Mouse (Mus musculus): ENCODE data around the gene Gm45521.

Gm45521 gene

DNA sequence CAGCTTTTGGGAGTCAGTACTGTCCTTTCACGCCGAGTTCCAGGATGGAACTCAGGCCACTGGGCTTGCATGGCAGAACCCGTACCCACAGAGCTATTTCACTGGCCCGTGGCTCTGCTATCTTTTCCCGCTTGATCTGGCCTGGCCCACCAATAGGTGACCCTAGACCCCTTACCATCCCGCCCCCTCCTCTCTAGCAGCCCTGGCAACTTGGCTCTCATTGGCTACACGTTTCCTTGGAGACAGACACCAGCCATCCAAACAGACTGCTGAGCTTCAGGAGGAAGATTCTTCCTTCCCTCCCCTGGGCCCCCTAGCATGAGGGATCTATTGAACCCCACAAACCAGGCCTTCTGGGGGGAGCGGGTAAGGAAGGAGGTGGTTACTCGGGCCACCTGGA, at the start of gene Gm45521:
Gene Gm45521, plus strand, starts transcription at position 240 of the 400 bp plus-strand sequence.
- no peak for DNase-seq

- no peak for DNase-seq
These were observed 47.6 kb upstream of the Gm45521 start for GRCm38 (mm10) chr14:7909472-7909871.

DNA sequence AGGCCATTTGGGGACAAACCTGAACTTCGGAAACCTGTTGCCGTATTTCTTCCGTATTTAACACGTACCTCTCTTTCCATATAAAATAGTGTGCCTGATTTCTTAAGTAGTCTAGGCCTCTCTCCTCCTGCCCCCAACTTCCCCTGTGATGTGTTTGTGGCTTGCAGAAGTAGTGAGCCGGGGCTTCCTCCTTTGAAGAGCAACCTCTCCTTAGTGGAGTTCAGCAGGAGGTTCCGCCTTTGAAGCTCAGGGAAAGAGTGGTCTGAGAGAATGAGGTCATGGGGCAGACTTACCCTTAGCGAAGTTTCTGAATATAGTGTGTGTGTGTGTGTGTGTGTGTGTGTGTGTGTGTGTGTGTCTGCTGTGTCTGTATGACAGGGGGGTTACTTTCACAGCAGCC, 43.2 kb upstream of the Gm45521 start:
- DNase-seq, result peak; percentile 41

GRCm38 (mm10) chr14:7914461-7914860, 42.6 kb upstream of the Gm45521 start:
- no peak for DNase-seq

DNA sequence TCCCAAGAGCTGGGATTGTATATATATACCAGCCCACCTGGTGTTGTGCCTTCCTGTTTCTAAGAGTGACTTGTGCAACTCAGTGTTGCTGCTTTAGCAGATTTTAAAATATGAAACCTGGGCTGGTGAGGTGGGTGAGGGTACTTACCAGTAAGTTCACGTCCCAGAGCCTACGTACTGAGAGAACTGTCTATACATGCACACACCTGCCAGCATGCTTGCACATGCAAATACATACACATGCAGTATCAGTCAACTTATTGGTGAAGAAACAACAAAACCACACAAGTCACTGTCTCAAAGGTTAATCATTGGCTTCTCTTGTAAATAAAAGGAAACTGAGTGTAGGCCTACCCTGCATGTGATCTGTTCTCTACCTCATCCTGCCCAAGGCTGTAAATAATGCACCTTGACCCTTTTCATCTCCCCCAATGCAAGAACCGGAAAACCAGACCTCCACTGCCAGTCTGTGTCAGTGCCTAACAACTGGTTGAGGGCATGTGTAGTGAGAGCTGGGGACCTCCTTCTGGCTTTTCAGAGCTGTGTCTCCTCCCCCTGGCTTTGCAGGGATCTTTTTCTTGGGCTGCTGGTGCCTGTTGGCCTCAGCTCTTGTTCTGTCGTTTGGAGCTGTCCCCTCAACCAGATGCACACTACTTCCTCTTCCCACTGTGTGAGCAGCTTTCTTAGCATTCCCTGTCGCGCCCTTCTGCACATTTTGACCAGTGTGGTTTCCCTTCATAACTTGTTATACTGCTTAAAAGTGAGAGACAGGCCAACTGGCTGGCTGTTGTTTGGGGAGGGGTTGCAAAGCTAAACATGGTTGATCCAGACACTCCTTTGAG, 38.7 kb upstream of the Gm45521 start:
- DNase-seq, result no peak

DNA sequence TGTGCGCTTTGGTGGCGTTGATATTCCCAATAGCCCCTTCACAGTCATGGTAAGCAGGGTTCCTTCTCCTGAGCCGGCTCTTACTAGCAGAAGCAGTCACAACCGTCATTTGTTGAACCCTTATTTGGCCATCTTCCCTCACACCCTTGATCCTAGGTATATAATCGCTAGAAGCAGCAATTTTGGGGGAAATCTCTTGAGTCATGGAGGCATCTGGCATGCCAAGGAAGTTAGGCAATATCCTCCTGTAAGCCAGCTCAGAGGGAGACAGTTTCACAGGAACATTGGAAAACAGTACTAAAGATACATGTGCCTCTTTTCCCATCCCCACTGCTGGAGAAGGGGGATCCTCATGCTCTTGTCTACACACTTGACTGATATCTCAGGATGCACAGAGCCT, 37.8 kb upstream of the Gm45521 start:
- no peak for DNase-seq

- peak; percentile 65 for DNase-seq
These were observed 37.2 kb upstream of the Gm45521 start for GRCm38 (mm10) chr14:7919921-7920320.

- no peak for DNase-seq
These were observed 35.6 kb upstream of the Gm45521 start for GRCm38 (mm10) chr14:7921459-7921858.

GRCm38 (mm10) chr14:7923635-7924034, 33.5 kb upstream of the Gm45521 start:
- no peak for DNase-seq

- no peak for DNase-seq
These were observed 28.7 kb upstream of the Gm45521 start for GRCm38 (mm10) chr14:7928362-7928761.

- DNase-seq, result no peak
These were observed 28.1 kb upstream of the Gm45521 start for GRCm38 (mm10) chr14:7929029-7929428.

GRCm38 (mm10) chr14:7932151-7932550, 24.9 kb upstream of the Gm45521 start:
- DNase-seq, result no peak

DNA sequence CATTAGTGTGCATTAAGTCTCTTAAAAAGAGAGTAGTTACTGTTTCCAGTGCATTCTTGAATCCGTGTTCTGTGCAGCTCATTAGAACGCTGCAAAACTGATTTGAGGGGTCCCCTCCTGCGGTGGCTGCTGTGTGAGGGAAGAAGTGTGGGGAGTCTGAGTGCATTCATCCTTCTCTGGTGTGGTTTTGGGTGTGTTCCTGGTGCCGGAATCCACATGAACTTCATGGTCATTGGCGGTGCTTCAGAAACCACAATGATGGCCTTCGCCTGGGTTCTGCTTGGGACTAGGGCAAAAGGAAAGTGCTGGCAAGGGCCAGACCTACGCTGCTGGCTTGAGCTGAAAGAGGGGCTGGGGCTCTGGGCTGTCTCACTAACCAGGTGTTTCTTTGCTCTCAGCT, 22.9 kb upstream of the Gm45521 start:
- no peak for DNase-seq

GRCm38 (mm10) chr14:7937052-7937630, 19.9 kb upstream of the Gm45521 start:
- DNase-seq, result peak; percentile 54

- no peak for DNase-seq
These were observed 18.0 kb upstream of the Gm45521 start for GRCm38 (mm10) chr14:7938809-7939784.

- DNase-seq, result no peak
These were observed 15.7 kb upstream of the Gm45521 start for GRCm38 (mm10) chr14:7941413-7941812.

GRCm38 (mm10) chr14:7943101-7943800, 13.8 kb upstream of the Gm45521 start:
- DNase-seq, result peak; percentile 71

DNA sequence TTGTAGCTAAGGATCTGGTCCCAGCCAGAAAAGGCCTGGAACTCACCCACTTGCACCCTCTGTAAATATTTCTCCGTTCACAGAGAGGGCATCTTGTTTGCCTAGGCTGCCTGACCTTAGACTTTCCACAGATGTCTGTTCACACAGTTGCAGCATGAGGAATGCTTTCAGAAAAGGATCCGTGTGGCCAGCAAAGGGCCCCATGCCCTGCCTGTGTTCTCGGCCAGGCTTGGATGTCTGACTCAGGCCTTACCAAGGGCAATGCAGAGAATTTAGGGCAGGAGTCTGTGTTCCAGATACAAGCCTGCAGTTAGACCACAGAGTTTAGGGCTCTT, 13.3 kb upstream of the Gm45521 start:
- DNase-seq, result peak; percentile 19

DNA sequence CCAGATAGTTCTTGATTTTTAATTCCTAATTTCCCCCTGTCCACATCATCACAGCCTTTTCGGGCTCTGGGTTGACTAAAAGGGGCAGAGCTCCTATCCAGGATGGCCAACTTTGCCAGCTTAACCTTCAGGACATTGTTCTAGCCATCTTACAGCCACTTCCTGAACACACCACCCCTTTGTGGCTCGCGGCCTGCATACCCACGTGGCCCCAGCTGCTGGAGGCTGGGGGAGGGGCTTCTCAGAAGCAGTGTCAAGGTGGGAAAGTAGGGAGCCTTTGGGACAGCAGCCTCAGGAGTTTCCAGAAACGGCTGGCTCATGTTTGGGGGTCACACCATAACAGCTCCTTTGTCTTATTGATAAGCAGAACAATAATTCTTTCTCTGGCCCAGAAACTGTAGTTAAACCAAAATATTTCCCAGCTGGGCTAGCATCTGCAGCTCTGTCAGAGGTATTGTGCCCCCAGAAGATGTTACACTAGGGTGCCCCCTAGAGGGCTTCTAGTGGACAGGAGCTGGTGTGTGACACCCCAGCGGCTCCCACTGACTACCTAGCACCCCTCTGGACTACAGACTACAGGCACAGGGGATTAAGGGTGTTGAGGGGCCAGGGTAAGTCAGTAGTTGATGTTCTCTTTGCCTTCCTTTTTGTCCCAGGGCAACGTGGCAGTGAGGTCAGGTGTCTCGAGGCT, 12.6 kb upstream of the Gm45521 start:
- peak; percentile 54 for DNase-seq

DNA sequence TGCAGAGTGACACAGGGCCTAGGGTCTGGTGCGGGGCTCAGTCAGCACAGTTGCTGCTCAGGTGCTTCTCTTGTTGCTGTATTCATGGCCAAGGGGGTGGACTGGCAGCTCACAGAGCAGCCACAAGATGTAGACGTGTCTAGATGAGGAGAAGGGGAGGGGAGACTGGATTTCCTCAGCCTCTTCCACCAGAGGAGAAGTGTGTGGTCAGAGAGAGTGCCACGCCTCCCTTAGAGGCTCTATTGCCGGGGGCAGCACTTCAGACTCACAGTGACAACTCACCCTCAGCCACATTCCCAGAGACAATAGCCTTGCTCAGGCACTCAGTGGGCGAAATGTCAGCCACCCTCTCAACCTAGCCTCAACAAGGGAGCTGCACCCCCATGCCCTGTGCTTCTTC, 11.8 kb upstream of the Gm45521 start:
- DNase-seq, result no peak

GRCm38 (mm10) chr14:7951234-7951633, 5.9 kb upstream of the Gm45521 start:
- DNase-seq, result no peak

GRCm38 (mm10) chr14:7952610-7953254, 4.4 kb upstream of the Gm45521 start:
- DNase-seq, result peak; percentile 83
